Mouse (Mus musculus): Measurements from ENCODE around the gene Add1. TPM values are rescaled to one million over a fixed set of nuclear protein-coding genes. Genes with fewer than 3 reads are reported as not detected.
A peak's percentile ranks its signal among the peaks of the same experiment; 100 is the strongest.
"Not testable (repeated sequence)": the region's sequence is repeated elsewhere in the genome, so short reads cannot be mapped to it uniquely, and the experiment has no call there.

Add1 gene
- polyA plus RNA-seq, 1 experiment = 40.8 TPM

GRCm38 (mm10) chr5:34550251-34550650 is 23.2 kb upstream of the Add1 start:
- H3K4me1 ChIP-seq (ENCODE audit: control insufficient read depth, insufficient read depth, low read length) = peaks cover 7% of the 10 kb centered on the region
- H3K27ac ChIP-seq (ENCODE audit: control insufficient read depth, insufficient read depth, low read depth, low read length) = no peak overlapping the region
- no peaks in the 10 kb centered on the region for H3K36me3 ChIP-seq (ENCODE audit: control insufficient read depth, insufficient read depth, low read length)
- H3K4me3 ChIP-seq (ENCODE audit: control insufficient read depth, low read depth, low read length) = peak overlapping the region; percentile 35; the same call in 1 of the 2 replicates
- no peaks in the 10 kb centered on the region for H3K27me3 ChIP-seq (ENCODE audit: control insufficient read depth, insufficient read depth, low read length)
- TF ChIP-seq POLR2A (IDR thresholded peaks at IDR 0.05; ENCODE audit: control insufficient read depth, low read depth, low read length) (no peak), CTCF (IDR thresholded peaks at IDR 0.05; ENCODE audit: control insufficient read depth, insufficient read depth, insufficient replicate concordance, low read depth, low read length) (no peak)

- Histone ChIP-seq H3K4me1 (ENCODE audit: control insufficient read depth, insufficient read depth, low read length) (peaks cover 7% of the 10 kb centered on the region), H3K27ac (ENCODE audit: control insufficient read depth, insufficient read depth, low read depth, low read length) (no peak overlapping the region), H3K27me3 (ENCODE audit: control insufficient read depth, insufficient read depth, low read length) (no peaks in the 10 kb centered on the region), H3K4me3 (ENCODE audit: control insufficient read depth, low read depth, low read length) (no peak overlapping the region), H3K36me3 (ENCODE audit: control insufficient read depth, insufficient read depth, low read length) (no peaks in the 10 kb centered on the region)
- no peak for TF ChIP-seq CTCF (IDR thresholded peaks at IDR 0.05; ENCODE audit: control insufficient read depth, insufficient read depth, insufficient replicate concordance, low read depth, low read length)
- TF ChIP-seq POLR2A (IDR thresholded peaks at IDR 0.05; ENCODE audit: control insufficient read depth, low read depth, low read length) = no peak
Observed at GRCm38 (mm10) chr5:34551821-34552220, 21.6 kb upstream of the Add1 start.

GRCm38 (mm10) chr5:34563854-34564253 is 9.6 kb upstream of the Add1 start:
- no peak for TF ChIP-seq POLR2A (IDR thresholded peaks at IDR 0.05; ENCODE audit: control insufficient read depth, low read depth, low read length)
- TF ChIP-seq CTCF (IDR thresholded peaks at IDR 0.05; ENCODE audit: control insufficient read depth, insufficient read depth, insufficient replicate concordance, low read depth, low read length) = no peak
- Histone ChIP-seq H3K27me3 (ENCODE audit: control insufficient read depth, insufficient read depth, low read length) (no peaks in the 10 kb centered on the region), H3K4me3 (ENCODE audit: control insufficient read depth, low read depth, low read length) (no peak overlapping the region), H3K36me3 (ENCODE audit: control insufficient read depth, insufficient read depth, low read length) (no peaks in the 10 kb centered on the region), H3K27ac (ENCODE audit: control insufficient read depth, insufficient read depth, low read depth, low read length) (no peak overlapping the region), H3K4me1 (ENCODE audit: control insufficient read depth, insufficient read depth, low read length) (peaks cover 9% of the 10 kb centered on the region)

- H3K27me3 ChIP-seq (ENCODE audit: control insufficient read depth, insufficient read depth, low read length) = no peaks in the 10 kb centered on the region
- H3K4me1 ChIP-seq (ENCODE audit: control insufficient read depth, insufficient read depth, low read length) = peaks cover 9% of the 10 kb centered on the region
- no peak overlapping the region for H3K27ac ChIP-seq (ENCODE audit: control insufficient read depth, insufficient read depth, low read depth, low read length)
- H3K4me3 ChIP-seq (ENCODE audit: control insufficient read depth, low read depth, low read length) = no peak overlapping the region
- no peak for TF ChIP-seq POLR2A (IDR thresholded peaks at IDR 0.05; ENCODE audit: control insufficient read depth, low read depth, low read length)
- no peak for TF ChIP-seq CTCF (IDR thresholded peaks at IDR 0.05; ENCODE audit: control insufficient read depth, insufficient read depth, insufficient replicate concordance, low read depth, low read length)
- H3K36me3 ChIP-seq (ENCODE audit: control insufficient read depth, insufficient read depth, low read length) = no peaks in the 10 kb centered on the region
Observed at GRCm38 (mm10) chr5:34564291-34564690, 9.2 kb upstream of the Add1 start.

- TF ChIP-seq CTCF (IDR thresholded peaks at IDR 0.05; ENCODE audit: control insufficient read depth, insufficient read depth, insufficient replicate concordance, low read depth, low read length) = no peak
- no peak for TF ChIP-seq POLR2A (IDR thresholded peaks at IDR 0.05; ENCODE audit: control insufficient read depth, low read depth, low read length)
- Histone ChIP-seq H3K36me3 (ENCODE audit: control insufficient read depth, insufficient read depth, low read length) (no peaks in the 10 kb centered on the region), H3K4me3 (ENCODE audit: control insufficient read depth, low read depth, low read length) (no peak overlapping the region), H3K4me1 (ENCODE audit: control insufficient read depth, insufficient read depth, low read length) (peaks cover 9% of the 10 kb centered on the region), H3K27ac (ENCODE audit: control insufficient read depth, insufficient read depth, low read depth, low read length) (peak overlapping the region; percentile 66), H3K27me3 (ENCODE audit: control insufficient read depth, insufficient read depth, low read length) (no peaks in the 10 kb centered on the region)
Observed at GRCm38 (mm10) chr5:34565545-34566283, 7.8 kb upstream of the Add1 start.

GRCm38 (mm10) chr5:34571551-34571950 is 1.9 kb upstream of the Add1 start:
- Histone ChIP-seq H3K4me1 (ENCODE audit: control insufficient read depth, insufficient read depth, low read length) (peaks cover 2% of the 10 kb centered on the region), H3K27ac (ENCODE audit: control insufficient read depth, insufficient read depth, low read depth, low read length) (no peak overlapping the region), H3K36me3 (ENCODE audit: control insufficient read depth, insufficient read depth, low read length) (no peaks in the 10 kb centered on the region), H3K27me3 (ENCODE audit: control insufficient read depth, insufficient read depth, low read length) (no peaks in the 10 kb centered on the region), H3K4me3 (ENCODE audit: control insufficient read depth, low read depth, low read length) (no peak overlapping the region)
- TF ChIP-seq POLR2A (IDR thresholded peaks at IDR 0.05; ENCODE audit: control insufficient read depth, low read depth, low read length) = no peak
- no peak for TF ChIP-seq CTCF (IDR thresholded peaks at IDR 0.05; ENCODE audit: control insufficient read depth, insufficient read depth, insufficient replicate concordance, low read depth, low read length)

GRCm38 (mm10) chr5:34572568-34572967 is 896 bp upstream of the Add1 start:
- H3K27ac ChIP-seq (ENCODE audit: control insufficient read depth, insufficient read depth, low read depth, low read length) = peak overlapping the region; percentile 97; the same call in 1 of the 2 replicates
- not testable (repeated sequence) for H3K4me3 ChIP-seq (ENCODE audit: control insufficient read depth, low read depth, low read length); H3K27me3 ChIP-seq (ENCODE audit: control insufficient read depth, insufficient read depth, low read length); H3K4me1 ChIP-seq (ENCODE audit: control insufficient read depth, insufficient read depth, low read length); H3K36me3 ChIP-seq (ENCODE audit: control insufficient read depth, insufficient read depth, low read length)
